Mouse (Mus musculus) olfactory bulb, adult 2 months (tissue): ENCODE data around the gene Hoxb8.

ENCODE experiments used
- CTCF ChIP-seq: fragments of 200-500 bp; IDR thresholded peaks from 2 replicates; pipeline ENCODE4 v1.5.1; 2012; ENCODE audit warnings: low read depth, mild to moderate bottlenecking, low read length, moderate library complexity; ENCODE audit not compliant: insufficient read depth
- POLR2A ChIP-seq: fragments of 200-500 bp; IDR thresholded peaks from 2 replicates; pipeline ENCODE4 v1.6.1; 2012; ENCODE audit warnings: mild to moderate bottlenecking, low read depth, low read length, moderate library complexity; ENCODE audit not compliant: insufficient read depth

DNA sequence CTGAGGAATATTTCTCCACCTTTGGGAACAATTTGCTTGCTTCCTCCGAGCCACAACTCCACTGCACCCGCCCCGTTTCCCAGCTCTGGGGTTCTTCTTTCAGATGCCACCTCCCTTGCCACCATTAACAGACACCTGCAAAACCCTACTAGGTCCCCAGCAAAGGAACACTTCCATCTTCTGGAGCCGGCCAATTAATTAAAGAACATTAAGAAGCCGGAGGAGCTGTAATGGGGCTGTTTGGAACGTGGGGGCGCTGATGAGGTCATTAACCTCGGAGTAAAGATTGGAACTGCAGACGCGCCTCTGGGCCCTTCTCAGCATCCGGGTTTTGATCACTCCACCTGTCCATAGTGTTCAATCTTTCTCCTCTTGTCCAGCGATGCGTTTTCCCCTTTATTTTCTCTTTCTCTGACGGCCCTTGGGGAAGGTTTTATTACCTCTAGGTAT lies 25.7 kb upstream of the Hoxb8 start:
- TF ChIP-seq CTCF: no peak
- no peak for TF ChIP-seq POLR2A
